Mouse (Mus musculus) ES-Bruce4 (cell line): Measurements from ENCODE around the gene Iyd.

Experiments used
- CTCF ChIP-seq: IDR thresholded peaks from one replicate; pipeline ENCODE4 v1.8.1; 2011; ENCODE audit warnings: low read depth, low read length
- POLR2A ChIP-seq: IDR thresholded peaks from one replicate; pipeline ENCODE4 v1.8.1; 2011; ENCODE audit warnings: low read length; ENCODE audit not compliant: insufficient read depth

DNA sequence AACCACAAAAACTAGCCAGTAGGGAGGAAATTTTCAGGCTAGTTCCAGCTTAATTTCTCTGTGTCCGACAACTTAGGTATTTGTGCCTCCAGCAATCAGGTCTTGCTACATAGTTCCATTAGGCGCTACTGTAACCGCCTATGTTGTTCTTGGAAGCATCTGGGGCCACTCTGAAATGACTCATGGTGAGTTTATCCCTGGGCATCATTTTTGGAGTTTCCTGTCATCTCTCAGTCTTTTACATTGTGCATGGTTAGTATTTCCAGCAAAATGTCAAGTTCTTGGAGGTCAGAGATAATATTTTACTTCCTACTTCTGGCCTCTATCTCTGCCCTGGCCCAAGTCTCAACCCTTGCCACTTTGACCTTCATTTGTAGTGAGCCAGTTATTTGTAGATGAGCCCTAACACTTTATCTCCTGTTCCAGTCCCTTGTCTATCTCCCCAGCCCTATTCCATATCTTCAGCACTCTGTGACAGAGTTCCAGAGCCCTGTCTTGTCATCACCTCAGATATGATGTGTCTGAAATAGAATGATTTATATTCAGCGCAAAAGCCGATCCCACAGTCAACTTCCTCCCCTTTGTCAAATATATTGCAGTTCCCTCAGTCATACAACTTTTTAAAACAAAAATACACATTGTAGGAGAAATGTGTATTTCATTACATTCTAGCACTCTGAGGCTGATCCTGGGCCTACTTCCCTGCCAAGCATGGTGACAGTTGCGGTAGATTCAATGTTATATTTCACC is 16.8 kb upstream of the Iyd start:
- no peak for TF ChIP-seq CTCF
- no peak for TF ChIP-seq POLR2A
